Mouse (Mus musculus) hindbrain, embryonic 15.5 days (tissue): ENCODE data around the gene Gm340. TPM values are rescaled to one million over a fixed set of nuclear protein-coding genes. Genes with fewer than 3 reads are reported as not detected.

Source experiments
- ATAC-seq: fragments of 200-750 bp; cut with Nextera tagmentation; 2 replicates; pipeline ENCODE4 v1.8.0; 2017; ENCODE audit warnings: low read depth, moderate number of reproducible peaks, moderate TSS enrichment; ENCODE audit not compliant: low FRiP score
- H3K27ac ChIP-seq: fragments of 300-500 bp; sonication (generic); replicated peaks from 2 replicates; pipeline ENCODE4 v1.5.1; 2015; ENCODE audit warnings: mild to moderate bottlenecking, inconsistent platforms
- H3K27me3 ChIP-seq: fragments of 300-500 bp; sonication (generic); 2 replicates; pipeline ENCODE4 v1.6.1; 2015; ENCODE audit warnings: control low read depth, inconsistent platforms
- H3K36me3 ChIP-seq: fragments of 300-500 bp; sonication (generic); 2 replicates; pipeline ENCODE4 v1.6.1; 2015; ENCODE audit warnings: control low read depth, inconsistent platforms
- H3K4me1 ChIP-seq: fragments of 300-500 bp; sonication (generic); replicated peaks from 2 replicates; pipeline ENCODE4 v1.6.1; 2015; ENCODE audit warnings: control low read depth, inconsistent platforms
- H3K4me2 ChIP-seq: fragments of 300-500 bp; sonication (generic); 2 replicates; pipeline ENCODE4 v1.6.1; 2015; ENCODE audit warnings: moderate library complexity, mild to moderate bottlenecking, inconsistent platforms
- H3K4me3 ChIP-seq: fragments of 300-500 bp; sonication (generic); 2 replicates; pipeline ENCODE4 v1.5.1; 2015; ENCODE audit warnings: mild to moderate bottlenecking, inconsistent platforms
- H3K9ac ChIP-seq: fragments of 300-500 bp; sonication (generic); 2 replicates; pipeline ENCODE4 v1.6.1; 2015; ENCODE audit warnings: inconsistent platforms
- H3K9me3 ChIP-seq: fragments of 300-500 bp; sonication (generic); 2 replicates; pipeline ENCODE4 v1.6.1; 2016; ENCODE audit warnings: control low read depth, inconsistent platforms
- WGBS: fragments of 180-500 bp; shearing (Covaris S2); methylation state at CpG from one replicate; pipeline ENCODE4 v1.1.7; 2015; 5-methylcytosine and 5-hydroxymethylcytosine counted together
- polyA plus RNA-seq: library from polyadenylated mRNA; unstranded; fragments of >200 nt; fragmentation: Nextera tagmentation; extraction: Ambion mirVana; gene quantifications from 2 replicates; pipeline ENCODE4 v1.2.1, GENCODE M21; 2015

Gm340 gene
- 2.2 and 2.4 TPM in 2 replicates for polyA plus RNA-seq

- no peak for ATAC-seq
- Histone ChIP-seq H3K4me3 (no peak within 1 kb of the TSS), H3K27ac (no peak within 1 kb of the TSS), H3K9me3 (no peaks in the 10 kb centered on the region), H3K36me3 (peaks cover 35% of the 10 kb centered on the region), H3K9ac (no peak within 1 kb of the TSS), H3K4me2 (no peak within 1 kb of the TSS), H3K4me1 (no peaks in the 10 kb centered on the region), H3K27me3 (no peaks in the 10 kb centered on the region)
- 95% methylated on average over 23 of the region's 23 CpGs for WGBS
These were observed at the start of gene Gm340 for GRCm38 (mm10) chr19:41581706-41582420. TSS of gene Gm340 (plus strand) at chr19:41582370.

- H3K4me2 ChIP-seq, result no peak overlapping the region
- ATAC-seq, result no peak
- WGBS, result 93% methylated on average over 3 of the region's 3 CpGs
These were observed 48.1 kb upstream of the Gm340 start for GRCm38 (mm10) chr19:41534021-41534420.

GRCm38 (mm10) chr19:41556981-41557380 lies 25.2 kb upstream of the Gm340 start:
- Histone ChIP-seq H3K4me1 (0 out of 2 replicates have a peak, but pooled peaks cover 3% of the 10 kb centered on the region), H3K4me3 (no peak overlapping the region), H3K27ac (no peak overlapping the region), H3K9ac (no peak overlapping the region), H3K9me3 (no peaks in the 10 kb centered on the region), H3K27me3 (no peaks in the 10 kb centered on the region), H3K4me2 (no peak overlapping the region), H3K36me3 (peaks cover 25% of the 10 kb centered on the region)
- ATAC-seq, result no peak
- WGBS, result 83% methylated on average over 4 of the region's 4 CpGs

More at GRCm38 (mm10) chr19:41534021-41534420, 48.1 kb upstream of the Gm340 start:
- Histone ChIP-seq H3K9ac (no peak overlapping the region), H3K4me1 (no peaks in the 10 kb centered on the region), H3K36me3 (no peaks in the 10 kb centered on the region), H3K27me3 (no peaks in the 10 kb centered on the region), H3K27ac (no peak overlapping the region), H3K9me3 (no peaks in the 10 kb centered on the region), H3K4me3 (no peak overlapping the region)

- 88% methylated on average over 4 of the region's 4 CpGs for WGBS
- ATAC-seq, result no peak
- Histone ChIP-seq H3K27me3 (no peaks in the 10 kb centered on the region), H3K36me3 (peaks cover 24% of the 10 kb centered on the region), H3K4me1 (0 out of 2 replicates have a peak, but pooled peaks cover 3% of the 10 kb centered on the region), H3K9me3 (no peaks in the 10 kb centered on the region), H3K27ac (no peak overlapping the region), H3K4me3 (no peak overlapping the region), H3K4me2 (no peak overlapping the region), H3K9ac (no peak overlapping the region)
These were observed 24.7 kb upstream of the Gm340 start for GRCm38 (mm10) chr19:41557491-41557890.

- H3K9me3 ChIP-seq, result no peaks in the 10 kb centered on the region
- no peak overlapping the region for H3K9ac ChIP-seq
- WGBS, result 68% methylated on average over 9 of the region's 9 CpGs
- no peaks in the 10 kb centered on the region for H3K27me3 ChIP-seq
- no peak for ATAC-seq
- no peak overlapping the region for H3K27ac ChIP-seq
- no peak overlapping the region for H3K4me3 ChIP-seq
- no peak overlapping the region for H3K4me2 ChIP-seq
- H3K4me1 ChIP-seq, result 0 out of 2 replicates have a peak, but pooled peaks cover 3% of the 10 kb centered on the region
- H3K36me3 ChIP-seq, result peaks cover 21% of the 10 kb centered on the region
These were observed 23.2 kb upstream of the Gm340 start for GRCm38 (mm10) chr19:41558891-41559486.

- Histone ChIP-seq H3K4me2 (no peak overlapping the region), H3K9me3 (no peaks in the 10 kb centered on the region), H3K9ac (no peak overlapping the region), H3K27ac (no peak overlapping the region), H3K4me3 (no peak overlapping the region), H3K27me3 (no peaks in the 10 kb centered on the region), H3K36me3 (peaks cover 16% of the 10 kb centered on the region), H3K4me1 (0 out of 2 replicates have a peak, but pooled peaks cover 3% of the 10 kb centered on the region)
- no peak for ATAC-seq
- WGBS, result 91% methylated on average over 3 of the region's 3 CpGs
These were observed 21.3 kb upstream of the Gm340 start for GRCm38 (mm10) chr19:41560856-41561255.

GRCm38 (mm10) chr19:41568791-41569190 lies 13.4 kb upstream of the Gm340 start:
- H3K4me1 ChIP-seq, result no peaks in the 10 kb centered on the region
- H3K36me3 ChIP-seq, result no peaks in the 10 kb centered on the region
- H3K4me3 ChIP-seq, result no peak overlapping the region
- H3K27ac ChIP-seq, result no peak overlapping the region
- H3K4me2 ChIP-seq, result no peak overlapping the region
- WGBS, result 84% methylated on average over 2 of the region's 2 CpGs
- no peak for ATAC-seq
- H3K27me3 ChIP-seq, result no peaks in the 10 kb centered on the region
- H3K9me3 ChIP-seq, result no peaks in the 10 kb centered on the region
- no peak overlapping the region for H3K9ac ChIP-seq

GRCm38 (mm10) chr19:41573700-41574099 lies 8.5 kb upstream of the Gm340 start:
- Histone ChIP-seq H3K9me3 (no peaks in the 10 kb centered on the region), H3K4me3 (no peak overlapping the region), H3K9ac (no peak overlapping the region), H3K27ac (no peak overlapping the region), H3K36me3 (no peaks in the 10 kb centered on the region), H3K4me1 (no peaks in the 10 kb centered on the region), H3K4me2 (no peak overlapping the region), H3K27me3 (no peaks in the 10 kb centered on the region)
- WGBS, result 97% methylated on average over 2 of the region's 2 CpGs
- no peak for ATAC-seq

- Histone ChIP-seq H3K4me1 (no peaks in the 10 kb centered on the region), H3K4me2 (no peak overlapping the region), H3K4me3 (no peak overlapping the region), H3K9ac (no peak overlapping the region), H3K27ac (no peak overlapping the region), H3K36me3 (peaks cover 13% of the 10 kb centered on the region; the same call in 1 of the 2 replicates), H3K27me3 (no peaks in the 10 kb centered on the region), H3K9me3 (no peaks in the 10 kb centered on the region)
- ATAC-seq, result no peak
These were observed 4.6 kb upstream of the Gm340 start for GRCm38 (mm10) chr19:41577576-41577975.

GRCm38 (mm10) chr19:41579311-41579920 lies 2.8 kb upstream of the Gm340 start:
- no peaks in the 10 kb centered on the region for H3K9me3 ChIP-seq
- no peaks in the 10 kb centered on the region for H3K27me3 ChIP-seq
- WGBS, result 85% methylated on average over 4 of the region's 4 CpGs
- H3K4me3 ChIP-seq, result no peak overlapping the region
- H3K4me2 ChIP-seq, result no peak overlapping the region
- H3K9ac ChIP-seq, result no peak overlapping the region
- H3K36me3 ChIP-seq, result peaks cover 25% of the 10 kb centered on the region
- no peak for ATAC-seq
- no peaks in the 10 kb centered on the region for H3K4me1 ChIP-seq
- no peak overlapping the region for H3K27ac ChIP-seq

- H3K4me2 ChIP-seq, result no peak overlapping the region
- no peaks in the 10 kb centered on the region for H3K9me3 ChIP-seq
- WGBS, result 98% methylated on average over 5 of the region's 5 CpGs
- no peaks in the 10 kb centered on the region for H3K27me3 ChIP-seq
- H3K9ac ChIP-seq, result no peak overlapping the region
- no peak overlapping the region for H3K4me3 ChIP-seq
- H3K36me3 ChIP-seq, result peaks cover 35% of the 10 kb centered on the region
- no peaks in the 10 kb centered on the region for H3K4me1 ChIP-seq
- no peak overlapping the region for H3K27ac ChIP-seq
- no peak for ATAC-seq
These were observed 846 bp downstream of the Gm340 start for GRCm38 (mm10) chr19:41582918-41583514.

- Histone ChIP-seq H3K4me3 (no peak overlapping the region), H3K4me2 (no peak overlapping the region), H3K27ac (no peak overlapping the region), H3K27me3 (no peaks in the 10 kb centered on the region), H3K36me3 (peaks cover 30% of the 10 kb centered on the region), H3K9me3 (no peaks in the 10 kb centered on the region), H3K4me1 (peaks cover 5% of the 10 kb centered on the region), H3K9ac (no peak overlapping the region)
- no peak for ATAC-seq
- 92% methylated on average over 10 of the region's 10 CpGs for WGBS
These were observed 4.6 kb downstream of the Gm340 start for GRCm38 (mm10) chr19:41586752-41587151.
